Mouse (Mus musculus) neutrophil, adult 65 days (primary cell): ENCODE results near the gene Ppp1r32. TPM values are rescaled to one million over a fixed set of nuclear protein-coding genes. Genes with fewer than 3 reads are reported as not detected.

Experiments
- total RNA-seq: library from RNA; stranded (reverse); gene quantifications from 2 replicates; pipeline ENCODE4 v1.2.4, GENCODE M21; 2023

The Ppp1r32 gene
- total RNA-seq, result 3.4 and 3.9 TPM in 2 replicates

DNA sequence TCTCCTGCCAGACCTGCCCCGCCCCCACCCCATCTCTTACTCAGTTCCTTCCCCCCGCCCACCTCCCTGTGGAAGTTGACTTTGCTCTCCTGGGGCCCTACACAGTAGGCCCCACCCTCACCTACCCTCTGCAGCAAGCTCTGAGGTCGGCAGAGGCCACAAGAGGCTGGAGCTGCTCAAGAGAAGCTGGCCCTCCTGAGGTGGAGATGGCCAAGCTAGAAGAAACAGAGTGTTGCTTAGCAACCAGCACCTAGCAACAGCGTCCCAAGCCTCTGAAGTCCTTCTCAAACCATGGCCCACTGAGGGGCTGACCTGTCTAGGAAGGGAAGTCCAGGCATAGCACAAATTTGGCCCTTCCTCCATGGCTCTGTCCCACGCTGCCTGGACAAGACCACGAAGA lies at the start of gene Ppp1r32:
TSS of gene Ppp1r32 (minus strand) at position 226 of the 400 bp plus-strand sequence.

DNA sequence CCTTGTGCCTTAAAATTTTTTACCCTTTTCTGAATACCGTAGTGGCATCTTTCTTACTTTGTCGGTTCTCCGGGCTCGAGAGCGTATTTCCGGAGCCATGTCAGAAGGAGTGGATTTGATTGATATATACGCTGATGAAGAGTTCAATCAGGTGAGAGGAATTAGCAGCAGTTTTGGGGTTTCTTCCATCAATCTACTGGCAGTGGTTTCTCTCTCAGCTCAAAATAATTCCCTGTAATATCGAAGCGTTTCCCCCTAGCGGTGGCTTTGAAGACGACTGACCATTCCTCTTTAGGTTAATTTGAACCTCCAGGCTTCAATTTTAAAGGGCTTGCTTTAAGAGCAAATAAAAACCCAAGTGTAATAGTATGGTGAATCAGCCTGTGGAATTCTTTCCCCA lies 43.2 kb upstream of the Ppp1r32 start, which contains the start of gene Sdhaf2:
TSS of gene Sdhaf2 (minus strand) at position 233 of the 400 bp plus-strand sequence.

DNA sequence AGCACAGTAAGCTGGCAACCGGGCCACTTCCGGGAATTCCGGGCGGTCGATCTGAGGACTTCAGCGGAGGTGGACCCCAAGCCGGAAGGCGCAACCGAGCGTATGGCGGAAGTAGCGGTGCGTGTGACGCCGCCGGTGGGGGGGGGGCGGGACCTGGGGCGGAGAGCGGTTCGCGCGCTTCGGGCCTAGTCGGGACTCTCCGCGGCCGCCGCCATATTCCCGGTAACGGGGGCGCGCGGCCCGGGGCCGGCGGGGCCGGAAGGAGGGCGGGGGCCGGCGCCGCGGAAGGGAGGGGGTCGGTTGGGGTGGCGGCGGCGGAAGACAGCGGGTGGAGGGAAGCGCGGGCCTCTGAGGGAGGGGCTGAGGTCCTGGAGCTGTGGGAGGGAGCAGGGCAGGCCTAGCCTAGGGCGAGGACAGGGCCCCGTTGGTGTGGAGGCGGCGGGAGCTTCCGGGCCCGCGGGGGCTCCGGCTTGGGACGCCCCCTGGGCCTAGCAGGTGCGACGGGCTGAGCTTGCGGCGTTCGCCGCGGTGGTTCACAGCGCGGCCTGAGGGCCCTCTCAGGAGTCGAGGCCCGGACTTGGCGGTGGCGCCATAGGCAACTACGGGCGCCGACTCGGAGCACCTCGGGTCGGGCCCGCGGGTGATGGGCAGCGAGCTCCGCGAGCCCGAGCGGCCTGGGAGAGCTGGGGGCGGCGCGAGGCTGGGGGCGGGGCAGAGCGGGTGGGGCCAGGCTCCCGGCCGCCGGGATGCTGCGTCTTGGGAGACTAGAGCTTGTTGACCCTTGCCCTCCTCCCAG lies 42.6 kb upstream of the Ppp1r32 start, which contains the start of gene Cpsf7:
TSS of gene Cpsf7 (plus strand) at position 161 of the 796 bp plus-strand sequence.

DNA sequence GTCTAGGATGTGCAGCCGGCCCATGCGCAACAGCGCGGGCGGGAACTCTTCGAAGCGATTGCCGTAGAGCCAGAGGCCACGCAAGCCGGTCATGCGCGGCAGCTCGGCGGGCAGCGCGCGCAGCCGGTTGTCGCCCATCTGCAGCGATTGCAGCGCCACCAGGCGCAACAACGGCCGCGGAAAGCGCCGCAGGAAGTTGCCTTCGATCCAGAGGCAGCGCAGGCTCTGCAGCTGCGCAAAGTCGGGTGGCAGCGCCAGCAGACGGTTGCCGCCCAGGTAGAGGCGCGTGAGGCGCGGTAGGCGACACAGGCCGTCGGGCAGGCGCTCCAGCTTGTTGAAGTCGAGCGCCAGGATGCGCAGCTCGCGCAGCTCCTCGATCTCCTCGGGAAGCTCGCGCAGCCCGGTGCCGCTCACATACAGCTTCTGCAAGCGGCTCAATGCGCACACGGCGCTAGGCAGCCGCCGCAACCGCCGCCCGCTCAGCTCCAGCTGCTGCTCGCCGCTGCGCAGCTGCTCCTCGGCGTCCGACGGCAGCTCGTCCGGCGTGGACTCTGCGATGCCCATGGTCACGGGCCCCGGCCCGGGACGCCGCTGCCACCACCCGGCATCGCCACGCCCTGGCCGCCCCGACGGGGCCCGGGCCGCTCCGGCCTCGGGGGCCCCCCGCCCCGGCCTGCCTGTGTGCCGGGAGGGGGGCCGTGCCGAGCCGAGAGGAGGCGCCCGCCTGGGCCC lies 25.8 kb downstream of the Ppp1r32 start, which contains the start of gene Lrrc10b:
TSS of gene Lrrc10b (minus strand) at position 722 of the 732 bp plus-strand sequence.

Other genes with a start within 250 kb of the Ppp1r32 start
- gene Myrf, start 242.2 kb downstream of the Ppp1r32 start, total RNA-seq, result not detected in 2 replicates
- gene Dagla, start 178.1 kb downstream of the Ppp1r32 start, total RNA-seq, result 0.18 and 0.25 TPM in 2 replicates
- not detected in 2 replicates for gene Syt7, start 93.8 kb downstream of the Ppp1r32 start, total RNA-seq
- gene Lrrc10b, start 25.5 kb downstream of the Ppp1r32 start, total RNA-seq, result not detected in 2 replicates
- 91.5 and 118 TPM in 2 replicates for gene Cpsf7, start 42.3 kb upstream of the Ppp1r32 start, total RNA-seq
- 31.8 and 37.5 TPM in 2 replicates for gene Sdhaf2, start 43.2 kb upstream of the Ppp1r32 start, total RNA-seq
- gene Tmem216, start 73.3 kb upstream of the Ppp1r32 start, total RNA-seq, result 45.2 and 52.3 TPM in 2 replicates
- 39.6 and 52.2 TPM in 2 replicates for gene Cyb561a3, start 94.2 kb upstream of the Ppp1r32 start, total RNA-seq
- 5.4 and 6.8 TPM in 2 replicates for gene Tmem138, start 94.4 kb upstream of the Ppp1r32 start, total RNA-seq
- gene Ddb1, start 122.4 kb upstream of the Ppp1r32 start, total RNA-seq, result 76.8 and 83.0 TPM in 2 replicates
- 5.7 and 9.3 TPM in 2 replicates for gene Tkfc, start 122.7 kb upstream of the Ppp1r32 start, total RNA-seq
- 0.25 and 1.0 TPM in 2 replicates for gene Vwce, start 151.3 kb upstream of the Ppp1r32 start, total RNA-seq
- not detected in 2 replicates for gene Pga5, start 195.1 kb upstream of the Ppp1r32 start, total RNA-seq
- 52.3 and 63.6 TPM in 2 replicates for gene Vps37c, start 205.8 kb upstream of the Ppp1r32 start, total RNA-seq